Mouse (Mus musculus) cerebellum, postnatal 25 days (tissue): ENCODE data around the gene Gpr146.
A peak's percentile ranks its signal among the peaks of the same experiment; 100 is the strongest.
"Not testable (repeated sequence)": the region's sequence is repeated elsewhere in the genome, so short reads cannot be mapped to it uniquely, and the experiment has no call there.

Experiments used
- DNase-seq, 2 experiments: peaks; one replicate each; pipeline ENCODE4 v3.0.0; 2021; ENCODE audit warnings: mixed read lengths in 2 of 2

Gene Gpr146

GRCm38 (mm10) chr5:139382760-139383159 lies 5.3 kb downstream of the Gpr146 start:
- peak in 1 of 2 experiments; percentile 49 for DNase-seq

DNA sequence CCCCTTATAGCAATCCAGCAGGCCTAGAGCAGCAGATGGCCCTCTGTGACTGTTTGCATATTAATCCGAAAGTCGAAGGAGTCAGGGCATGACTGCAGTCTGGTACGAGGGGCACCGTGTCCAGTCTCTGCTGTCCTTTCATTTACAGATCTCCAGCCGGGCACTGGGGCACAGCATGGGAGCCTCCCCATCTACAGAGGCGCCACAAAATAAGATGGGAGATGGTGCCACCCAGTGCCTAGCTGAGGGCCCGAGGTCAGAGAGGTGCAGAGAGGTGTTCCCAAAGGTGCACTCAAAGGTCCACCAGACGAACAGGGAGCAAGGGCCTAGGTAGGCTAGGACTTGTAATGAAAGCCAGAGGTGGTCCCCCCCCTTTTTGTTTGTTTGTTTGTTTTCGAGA lies 5.7 kb downstream of the Gpr146 start:
- no peak for DNase-seq

DNA sequence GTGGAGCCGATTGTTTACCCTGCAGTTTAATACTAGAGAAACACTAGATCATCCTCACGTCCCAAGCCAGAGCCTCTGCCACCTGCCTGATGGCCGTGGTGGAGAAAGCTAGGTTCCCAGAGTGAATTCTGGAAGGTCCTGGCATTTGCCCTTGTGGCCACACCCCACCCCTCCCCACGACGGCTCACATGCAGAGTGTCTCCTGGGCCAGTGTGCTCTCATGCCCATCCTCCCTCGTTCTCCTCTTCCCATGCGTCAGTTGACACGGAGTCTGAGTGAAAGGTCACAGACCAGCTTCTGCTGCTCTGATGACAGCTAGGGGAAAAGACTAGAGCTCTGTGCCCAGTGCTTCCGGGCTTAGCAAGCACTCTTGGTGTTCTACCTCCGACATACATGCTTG lies 7.0 kb downstream of the Gpr146 start:
- DNase-seq = no peak

GRCm38 (mm10) chr5:139386047-139386446 lies 8.6 kb downstream of the Gpr146 start:
- no peak for DNase-seq

DNA sequence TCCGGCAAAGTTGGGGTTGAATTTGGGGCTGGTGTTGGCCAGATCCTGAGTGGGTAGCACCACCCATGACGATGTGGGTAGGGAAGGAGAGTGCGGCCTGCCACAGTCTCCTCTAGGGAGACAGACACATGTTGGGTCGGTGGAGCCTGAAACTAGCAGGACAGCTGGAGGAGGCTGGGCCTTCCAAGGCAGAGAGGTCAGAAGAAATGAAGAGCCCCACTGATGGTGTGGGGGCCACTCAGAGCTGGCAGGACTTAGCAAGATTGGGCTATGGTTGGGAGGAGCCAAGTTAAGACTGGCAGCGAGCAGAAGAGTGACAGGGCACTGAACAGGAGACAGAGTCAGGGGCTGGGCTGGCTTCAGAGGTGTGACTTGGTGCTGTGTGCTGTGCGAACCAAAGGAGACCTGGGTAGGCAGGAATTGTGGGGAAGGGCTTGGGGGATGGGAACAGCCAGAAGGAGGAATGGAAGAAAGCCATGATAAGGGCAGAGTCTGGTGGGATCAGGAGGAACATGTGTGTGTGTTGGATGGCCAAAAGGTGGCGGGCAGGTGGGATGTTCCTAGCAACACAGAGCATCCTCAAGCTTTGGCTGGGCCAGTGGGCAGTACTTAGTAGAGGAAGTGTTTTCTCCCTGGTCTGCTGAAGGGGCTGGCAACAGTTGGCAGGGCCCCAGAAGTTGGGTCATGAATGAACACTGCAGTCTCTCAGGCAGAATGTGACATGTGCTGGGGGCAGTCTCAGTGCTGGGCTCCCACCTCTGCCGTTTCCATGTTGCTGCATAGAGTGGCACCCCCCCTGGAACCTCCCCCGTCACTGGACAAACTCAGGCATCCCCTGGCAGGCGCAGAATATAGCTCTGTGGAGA lies 10.1 kb downstream of the Gpr146 start:
- DNase-seq = peak in 1 of 2 experiments; percentile 53

GRCm38 (mm10) chr5:139388195-139388570 lies 10.7 kb downstream of the Gpr146 start:
- DNase-seq = no peak

DNA sequence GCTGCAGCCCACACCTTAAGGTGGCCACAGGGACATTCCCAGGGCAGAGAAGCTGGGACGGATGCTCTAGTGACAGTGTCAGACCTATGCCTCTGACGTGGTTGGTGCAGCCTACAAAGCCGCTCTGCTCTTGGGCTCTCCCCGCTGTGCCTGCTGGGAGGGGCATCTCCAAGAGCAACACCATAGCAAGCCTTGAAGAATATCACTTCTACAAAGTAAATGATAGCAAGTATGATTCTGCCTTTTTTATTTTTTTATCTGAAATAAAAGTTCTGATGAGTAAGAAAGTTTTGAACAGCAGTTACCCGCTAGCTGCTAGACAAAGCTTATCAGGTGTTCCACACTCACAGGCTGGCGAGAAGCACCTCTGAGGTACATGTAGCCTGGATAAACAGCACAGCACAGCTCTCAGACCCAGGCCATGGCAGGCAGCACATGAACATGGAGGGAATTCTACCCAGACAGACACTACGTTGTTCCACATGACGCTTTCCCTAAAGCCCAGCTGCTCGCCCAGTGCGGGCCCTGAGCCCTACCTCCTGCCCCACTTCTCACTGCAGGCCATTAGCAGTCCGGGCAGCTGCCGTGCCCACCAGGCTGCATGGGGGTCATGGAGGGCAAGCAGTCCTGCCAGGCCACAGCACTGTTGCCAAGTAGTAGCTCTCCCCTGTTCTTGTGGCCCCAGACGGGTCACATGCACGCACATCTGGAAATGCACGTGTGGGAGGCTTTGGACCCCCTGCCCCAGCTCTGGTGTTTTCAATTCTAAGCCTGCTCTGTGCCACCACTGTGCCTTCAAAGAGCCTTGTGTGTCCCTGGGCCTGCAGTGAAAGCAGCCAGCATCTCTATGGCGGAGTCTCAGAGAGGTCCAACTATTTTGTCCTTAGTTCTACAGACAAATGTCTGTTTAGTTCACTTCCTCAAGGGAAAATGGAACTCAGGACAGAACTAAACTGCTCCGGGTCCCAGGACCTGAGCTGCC lies 11.5 kb downstream of the Gpr146 start:
- no peak for DNase-seq

DNA sequence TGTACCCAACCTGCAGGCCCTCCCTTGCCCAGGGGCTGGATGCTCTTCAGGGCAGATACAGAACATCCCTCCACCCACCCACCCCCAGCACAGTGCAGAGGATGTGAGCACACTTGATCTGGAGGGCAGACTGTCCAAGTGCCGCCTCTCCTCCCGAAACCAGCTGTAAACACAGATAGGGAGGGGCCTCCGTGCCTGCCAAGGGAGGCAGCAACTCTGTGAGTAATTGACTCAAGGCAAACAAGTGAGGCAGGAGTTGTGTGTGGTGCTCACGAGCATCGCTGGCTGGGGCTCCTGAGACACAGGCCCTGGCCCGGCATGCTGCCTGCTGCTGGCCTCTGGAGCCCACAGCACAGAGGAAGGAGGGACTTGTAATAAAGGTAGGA lies 12.2 kb downstream of the Gpr146 start:
- no peak for DNase-seq

GRCm38 (mm10) chr5:139390324-139391119 lies 13.0 kb downstream of the Gpr146 start:
- not testable (repeated sequence) for DNase-seq

GRCm38 (mm10) chr5:139391309-139391990 lies 14.0 kb downstream of the Gpr146 start:
- DNase-seq = peak; percentile 64 to 73

GRCm38 (mm10) chr5:139392219-139393196 lies 15.0 kb downstream of the Gpr146 start:
- DNase-seq = no peak

DNA sequence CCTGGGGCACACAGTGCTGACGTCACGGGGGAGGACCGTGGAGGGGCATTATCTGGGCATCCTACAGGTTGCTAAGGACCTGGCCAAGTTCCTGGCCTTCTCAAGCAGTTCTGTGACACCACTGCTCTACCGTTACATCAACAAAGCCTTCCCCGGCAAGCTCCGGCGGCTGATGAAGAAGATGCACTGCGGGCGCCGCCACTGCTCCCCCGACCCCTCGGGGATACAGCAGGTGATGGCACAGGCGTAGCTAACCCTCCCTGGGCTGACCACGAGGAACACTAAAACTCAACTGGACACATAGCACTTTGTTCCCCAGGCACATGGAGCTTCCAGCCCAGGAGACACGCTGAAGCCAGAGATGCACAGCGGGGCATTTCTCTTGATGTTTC lies 15.7 kb downstream of the Gpr146 start:
- DNase-seq = no peak

- DNase-seq = no peak
Measured at GRCm38 (mm10) chr5:139394399-139394798, 16.9 kb downstream of the Gpr146 start.

GRCm38 (mm10) chr5:139395528-139395927 lies 18.0 kb downstream of the Gpr146 start:
- DNase-seq = no peak

- no peak for DNase-seq
Measured at GRCm38 (mm10) chr5:139397359-139397916, 19.9 kb downstream of the Gpr146 start.

DNA sequence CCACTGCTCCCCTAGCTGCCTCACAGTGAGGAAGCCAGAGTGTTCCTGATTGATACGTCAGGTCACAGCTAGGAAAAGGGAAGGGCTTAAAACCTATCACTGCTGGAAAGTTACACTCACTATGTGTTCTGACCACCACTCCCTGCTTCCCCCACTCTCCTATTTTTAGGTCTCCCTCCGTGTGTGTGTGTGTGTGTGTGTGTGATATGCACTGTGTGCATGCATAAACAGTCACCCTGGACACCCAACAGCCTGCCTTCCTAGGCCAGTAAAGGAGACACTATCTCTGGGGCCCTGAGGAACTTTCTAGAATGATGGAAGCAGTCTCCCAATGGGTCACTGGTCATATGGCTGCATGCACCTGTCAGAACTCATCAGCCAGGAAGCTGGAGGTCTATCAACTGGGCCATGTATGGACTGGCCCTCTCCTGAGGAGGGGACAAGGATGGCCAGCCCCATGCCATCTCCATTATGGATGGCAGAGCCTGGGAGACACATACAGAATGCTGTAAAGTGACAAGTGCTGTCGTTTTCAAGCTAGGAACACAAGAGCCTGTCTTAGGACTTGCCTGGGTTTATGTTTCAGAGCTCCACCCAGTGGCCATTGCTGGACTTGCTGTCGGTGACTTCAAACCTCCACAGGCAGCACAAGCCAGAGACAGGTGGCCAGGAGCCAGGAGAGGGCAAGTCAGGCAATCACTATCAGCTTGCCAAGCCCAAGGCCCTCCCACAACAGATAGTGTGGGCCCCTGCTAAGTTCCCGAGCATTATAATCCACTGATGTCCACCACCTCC lies 20.7 kb downstream of the Gpr146 start:
- peak; percentile 98 for DNase-seq

DNA sequence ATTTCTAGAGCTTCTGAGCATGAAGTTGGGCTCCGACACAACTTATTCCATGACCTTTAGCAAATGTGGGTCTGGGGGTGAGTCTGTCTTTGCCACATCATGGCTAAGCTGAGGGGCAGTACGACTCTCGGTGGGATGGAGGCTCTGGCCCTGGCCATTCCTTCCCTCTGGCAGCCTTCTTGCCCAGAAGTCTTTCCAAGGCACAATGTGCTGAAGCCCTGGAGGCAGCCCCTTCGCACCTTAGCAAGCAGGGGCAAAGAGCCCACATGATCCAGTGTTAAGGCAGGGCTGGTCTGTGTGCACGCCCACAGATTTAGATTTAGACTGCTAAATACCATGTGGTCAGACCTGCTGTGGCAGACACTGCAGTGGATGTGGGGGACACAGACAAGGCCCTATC lies 21.3 kb downstream of the Gpr146 start:
- no peak for DNase-seq

- DNase-seq = peak; percentile 71 to 78
Measured at GRCm38 (mm10) chr5:139399991-139400390, 22.5 kb downstream of the Gpr146 start.

- DNase-seq = no peak
Measured at GRCm38 (mm10) chr5:139402106-139402505, 24.6 kb downstream of the Gpr146 start.
